Mouse (Mus musculus) liver, embryonic 15.5 days (tissue): ENCODE data around the gene C1qtnf6. TPM values are rescaled to one million over a fixed set of nuclear protein-coding genes. Genes with fewer than 3 reads are reported as not detected.

ENCODE experiments used
- ATAC-seq: fragments of 200-750 bp; cut with Nextera tagmentation; 2 replicates; pipeline ENCODE4 v1.8.0; 2017; ENCODE audit warnings: moderate number of reproducible peaks, mild to moderate bottlenecking, moderate library complexity; ENCODE audit not compliant: insufficient read depth
- H3K27ac ChIP-seq: fragments of 300-500 bp; sonication (generic); replicated peaks from 2 replicates; pipeline ENCODE4 v1.5.1; 2015; ENCODE audit warnings: mild to moderate bottlenecking, inconsistent platforms
- H3K27me3 ChIP-seq: fragments of 300-500 bp; sonication (generic); 2 replicates; pipeline ENCODE4 v1.6.1; 2015; ENCODE audit warnings: mild to moderate bottlenecking, inconsistent platforms
- H3K36me3 ChIP-seq: fragments of 300-500 bp; sonication (generic); replicated peaks from 2 replicates; pipeline ENCODE4 v1.6.1; 2015; ENCODE audit warnings: moderate library complexity, mild to moderate bottlenecking, inconsistent platforms
- H3K4me1 ChIP-seq: fragments of 300-500 bp; sonication (generic); replicated peaks from 2 replicates; pipeline ENCODE4 v1.6.1; 2015; ENCODE audit warnings: inconsistent platforms
- H3K4me2 ChIP-seq: fragments of 300-500 bp; sonication (generic); 2 replicates; pipeline ENCODE4 v1.6.1; 2015; ENCODE audit warnings: moderate library complexity, mild to moderate bottlenecking, inconsistent platforms
- H3K4me3 ChIP-seq: fragments of 300-500 bp; sonication (generic); replicated peaks from 2 replicates; pipeline ENCODE4 v1.5.1; 2015; ENCODE audit warnings: mild to moderate bottlenecking, inconsistent platforms
- H3K9ac ChIP-seq: fragments of 300-500 bp; sonication (generic); 2 replicates; pipeline ENCODE4 v1.6.1; 2015; ENCODE audit warnings: moderate library complexity, mild to moderate bottlenecking, inconsistent platforms
- H3K9me3 ChIP-seq: fragments of 300-500 bp; sonication (generic); replicated peaks from 2 replicates; pipeline ENCODE4 v1.6.1; 2016; ENCODE audit warnings: inconsistent platforms
- WGBS: fragments of 180-500 bp; shearing (Covaris S2); methylation state at CpG from one replicate; pipeline ENCODE4 v1.1.7; 2015; ENCODE audit warnings: mixed read lengths; ENCODE audit not compliant: insufficient replicate concordance; 5-methylcytosine and 5-hydroxymethylcytosine counted together
- polyA plus RNA-seq: library from polyadenylated mRNA; unstranded; fragments of >200 nt; fragmentation: Nextera tagmentation; extraction: Ambion mirVana; gene quantifications from 2 replicates; pipeline ENCODE4 v1.2.1, GENCODE M21; 2015

Gene C1qtnf6
- 3.8 and 4.4 TPM in 2 replicates for polyA plus RNA-seq

DNA sequence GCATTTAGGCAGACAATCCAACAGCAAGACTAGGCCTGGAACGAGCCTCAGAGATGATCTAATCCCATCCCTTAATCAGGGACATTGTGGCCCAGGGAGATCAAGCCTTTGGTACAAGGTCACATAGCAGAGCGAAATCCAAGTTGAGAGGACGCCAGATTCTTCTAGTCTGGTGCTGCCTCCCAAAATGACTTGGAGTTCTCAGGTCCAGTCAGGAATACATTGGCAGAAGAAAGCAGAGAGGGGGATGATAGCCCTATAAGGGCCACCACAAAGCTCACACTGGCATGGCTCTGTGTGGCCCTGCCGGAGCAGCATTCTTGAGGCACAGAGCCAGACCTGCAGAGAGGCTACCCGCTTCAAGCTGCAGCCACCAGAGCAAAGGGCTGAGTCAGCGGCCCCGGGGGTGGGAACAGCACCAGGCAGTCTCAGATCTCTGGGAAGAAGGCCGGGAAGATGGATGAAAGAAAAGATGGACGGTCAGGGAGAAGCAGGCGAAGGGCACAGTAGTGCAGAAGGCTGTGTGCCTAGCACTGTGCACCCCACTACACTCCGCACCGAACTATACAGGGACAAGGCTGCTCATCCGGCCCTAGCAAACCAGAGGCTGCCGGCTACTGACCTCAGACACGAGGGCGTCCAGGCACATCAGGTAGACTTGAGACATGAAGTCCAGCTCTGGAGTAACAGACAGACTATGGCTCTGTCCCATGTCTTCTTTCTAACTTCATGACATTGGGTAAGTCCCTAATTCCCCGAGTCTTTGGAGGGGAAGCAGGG lies at the start of gene C1qtnf6:
Gene C1qtnf6, minus strand, starts transcription at position 746 of the 780 bp plus-strand sequence.
- Histone ChIP-seq H3K4me3 (peak within 1 kb of the TSS; percentile 32), H3K27me3 (no peaks in the 10 kb centered on the region; the same call in 1 of the 2 replicates), H3K9ac (peak within 1 kb of the TSS; percentile 35; the same call in 1 of the 2 replicates), H3K9me3 (no peaks in the 10 kb centered on the region), H3K4me2 (peak within 1 kb of the TSS; percentile 56), H3K27ac (peak within 1 kb of the TSS; percentile 76), H3K4me1 (peaks cover 34% of the 10 kb centered on the region), H3K36me3 (no peaks in the 10 kb centered on the region)
- ATAC-seq: no peak
- WGBS: 62% methylated on average over 17 of the region's 17 CpGs

DNA sequence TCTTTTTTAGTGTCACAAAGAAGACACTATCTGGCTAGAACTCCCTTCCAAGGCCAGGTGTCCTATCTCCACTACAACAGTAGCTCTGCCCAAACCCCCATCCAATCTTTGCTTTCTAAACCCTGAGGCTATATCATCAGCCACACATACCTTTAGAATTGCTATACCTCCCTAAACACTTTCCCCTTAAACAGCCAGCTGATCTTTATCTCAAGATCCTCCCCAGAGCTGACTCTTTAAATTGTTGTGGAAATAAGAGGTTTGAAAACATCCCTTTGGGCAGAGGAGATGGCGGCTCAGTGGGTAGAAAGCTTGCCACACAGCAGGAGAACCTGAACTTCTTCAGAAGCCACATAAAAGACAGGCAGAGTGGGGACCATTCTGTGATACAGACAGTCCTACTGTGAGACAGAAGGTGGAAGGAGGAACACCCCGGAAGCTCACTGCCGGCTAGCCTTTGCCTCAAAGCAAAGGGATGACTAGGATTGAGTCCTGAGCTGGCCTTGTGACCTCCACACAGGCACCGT lies 45.1 kb upstream of the C1qtnf6 start:
- no peak overlapping the region for H3K27ac ChIP-seq
- 53% methylated on average over 4 of the region's 4 CpGs for WGBS
- H3K4me2 ChIP-seq: no peak overlapping the region
- no peak overlapping the region for H3K4me3 ChIP-seq
- no peak overlapping the region for H3K9ac ChIP-seq
- ATAC-seq: no peak
- H3K27me3 ChIP-seq: peaks cover 9% of the 10 kb centered on the region
- H3K36me3 ChIP-seq: no peaks in the 10 kb centered on the region
- H3K4me1 ChIP-seq: peaks cover 35% of the 10 kb centered on the region
- H3K9me3 ChIP-seq: no peaks in the 10 kb centered on the region

DNA sequence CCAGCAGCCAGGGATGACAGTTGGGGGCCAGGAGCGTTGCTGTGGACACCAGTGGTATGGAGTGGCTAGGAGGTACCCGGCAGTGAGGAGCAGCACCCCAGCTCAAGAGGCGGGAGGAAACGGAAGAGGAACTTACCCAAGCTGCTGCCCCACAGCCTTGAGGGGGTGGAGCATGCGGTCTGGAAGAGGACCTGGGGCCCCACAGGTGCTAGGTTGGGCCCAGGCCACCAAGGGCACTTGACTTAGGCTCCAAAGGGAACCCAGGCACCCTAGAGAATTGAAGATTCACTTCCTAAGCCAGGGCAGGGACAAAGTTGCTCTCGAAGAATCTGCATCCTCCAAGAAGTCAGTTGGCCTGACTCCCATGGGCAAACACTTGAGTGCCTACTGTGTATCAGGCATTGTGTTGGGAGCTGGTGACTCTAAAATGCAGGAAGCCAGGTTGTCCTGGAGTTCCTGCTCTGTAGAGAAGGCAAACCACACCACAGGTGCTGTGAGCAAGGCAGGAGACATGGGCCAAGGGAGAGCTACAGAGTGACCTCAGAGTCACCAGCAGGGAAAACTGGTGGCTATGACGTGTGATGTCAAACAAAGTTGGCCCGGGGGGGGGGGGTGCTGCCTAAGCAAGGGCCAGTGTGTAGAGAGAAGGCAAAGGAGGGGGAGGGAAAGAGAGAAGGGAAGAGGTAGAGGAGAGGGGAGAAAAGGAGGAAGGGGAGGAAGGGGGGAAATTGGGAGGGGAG lies 41.6 kb upstream of the C1qtnf6 start, which contains the start of gene Rac2:
Gene Rac2, minus strand, starts transcription at position 126 of the 740 bp plus-strand sequence.
- H3K27ac ChIP-seq: peak within 1 kb of the TSS; percentile 93
- H3K36me3 ChIP-seq: peaks cover 26% of the 10 kb centered on the region
- H3K27me3 ChIP-seq: no peaks in the 10 kb centered on the region
- H3K9me3 ChIP-seq: no peaks in the 10 kb centered on the region
- H3K9ac ChIP-seq: peak within 1 kb of the TSS; percentile 59
- peak within 1 kb of the TSS; percentile 69 for H3K4me2 ChIP-seq
- 13% methylated on average over 8 of the region's 8 CpGs for WGBS
- peaks cover 47% of the 10 kb centered on the region for H3K4me1 ChIP-seq
- peak within 1 kb of the TSS; percentile 60 for H3K4me3 ChIP-seq
- peak; percentile 55 for ATAC-seq

DNA sequence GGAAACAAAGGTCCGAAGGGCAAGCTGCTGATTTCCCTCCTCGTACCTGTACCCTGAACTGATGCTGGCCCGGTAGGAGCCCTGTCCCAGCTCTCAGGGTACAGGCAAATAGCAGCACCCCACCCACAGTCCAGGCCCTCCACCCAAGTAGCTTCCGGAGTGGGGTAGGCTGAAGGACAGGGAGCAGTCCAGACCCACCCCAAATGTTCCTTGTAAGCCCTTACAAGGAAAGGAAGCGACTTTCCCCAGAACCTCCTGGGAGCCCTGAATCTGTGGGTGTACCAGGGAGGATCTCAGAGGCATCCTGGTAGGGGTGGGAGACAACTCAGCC lies 41.0 kb upstream of the C1qtnf6 start:
- ATAC-seq: peak; percentile 69
- Histone ChIP-seq H3K27ac (peak overlapping the region; percentile 93), H3K27me3 (no peaks in the 10 kb centered on the region), H3K4me3 (peak overlapping the region; percentile 60), H3K36me3 (peaks cover 26% of the 10 kb centered on the region), H3K4me1 (peaks cover 53% of the 10 kb centered on the region), H3K4me2 (peak overlapping the region; percentile 69), H3K9me3 (no peaks in the 10 kb centered on the region), H3K9ac (peak overlapping the region; percentile 59)
- WGBS: 18% methylated on average over 5 of the region's 5 CpGs

DNA sequence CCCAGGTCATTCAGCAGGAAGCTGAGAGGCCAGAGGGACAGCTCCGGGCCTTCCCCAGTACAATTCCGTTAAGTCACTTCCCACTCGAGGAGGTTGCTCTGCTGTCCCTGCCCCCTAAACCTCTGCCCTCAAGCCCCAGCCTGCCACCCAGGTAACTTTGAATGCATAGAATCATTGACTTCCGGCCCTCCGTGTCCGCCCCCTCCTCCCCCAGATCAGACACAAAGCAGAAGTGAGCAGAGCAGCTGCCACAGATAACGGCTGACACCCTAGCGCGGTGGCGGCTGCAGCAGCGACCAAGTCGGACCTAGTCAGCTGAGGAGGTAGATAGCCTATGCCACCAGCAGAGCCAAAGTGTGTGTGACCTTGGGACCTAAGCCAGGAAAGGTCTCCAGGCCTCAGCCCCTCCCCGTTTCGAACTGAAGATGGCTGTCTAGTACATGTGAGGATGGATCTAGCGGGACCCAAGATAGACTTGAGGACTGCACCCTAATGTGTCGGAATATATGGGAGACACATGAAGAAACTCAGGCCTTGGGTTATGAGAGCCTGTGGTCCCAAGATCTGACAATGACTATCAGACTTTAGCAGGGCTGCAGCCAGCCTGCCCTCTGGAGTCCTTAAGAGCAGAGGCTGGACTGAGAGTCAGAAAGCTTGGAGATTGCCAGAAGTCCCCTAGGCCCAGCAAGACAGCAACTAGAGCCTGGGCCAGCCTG lies 40.5 kb upstream of the C1qtnf6 start:
- no peaks in the 10 kb centered on the region for H3K27me3 ChIP-seq
- peak; percentile 90 for ATAC-seq
- peaks cover 58% of the 10 kb centered on the region for H3K4me1 ChIP-seq
- no peaks in the 10 kb centered on the region for H3K9me3 ChIP-seq
- H3K27ac ChIP-seq: peak overlapping the region; percentile 93
- peaks cover 26% of the 10 kb centered on the region for H3K36me3 ChIP-seq
- H3K4me3 ChIP-seq: peak overlapping the region; percentile 60
- peak overlapping the region; percentile 59 for H3K9ac ChIP-seq
- peak overlapping the region; percentile 69 for H3K4me2 ChIP-seq
- 2% methylated on average over 16 of the region's 16 CpGs for WGBS

DNA sequence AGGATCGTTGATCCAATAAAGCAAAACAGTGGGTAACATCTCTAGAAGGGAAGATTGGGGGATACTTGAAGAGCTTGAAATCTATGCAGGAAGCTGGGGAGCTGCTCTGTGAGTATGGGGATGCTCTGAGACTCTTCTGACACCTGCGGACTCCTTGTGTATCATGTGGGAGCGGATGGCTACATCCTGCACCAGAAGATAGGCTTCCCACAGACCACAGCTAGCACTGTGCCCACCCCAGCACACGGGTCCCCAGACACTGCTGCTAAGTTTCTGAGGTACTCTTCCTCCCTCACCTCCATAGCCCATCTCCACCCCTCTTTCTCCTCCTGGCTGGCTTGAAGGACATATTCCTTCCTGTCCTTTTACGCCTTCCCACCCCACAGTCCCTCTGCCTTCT lies 39.0 kb upstream of the C1qtnf6 start:
- H3K36me3 ChIP-seq: peaks cover 28% of the 10 kb centered on the region
- H3K4me2 ChIP-seq: peak overlapping the region; percentile 69
- H3K4me3 ChIP-seq: peak overlapping the region; percentile 60
- no peak for ATAC-seq
- no peaks in the 10 kb centered on the region for H3K9me3 ChIP-seq
- no peaks in the 10 kb centered on the region for H3K27me3 ChIP-seq
- H3K4me1 ChIP-seq: peaks cover 72% of the 10 kb centered on the region
- no peak overlapping the region for H3K9ac ChIP-seq
- H3K27ac ChIP-seq: no peak overlapping the region
- 69% methylated on average over 5 of the region's 5 CpGs for WGBS

DNA sequence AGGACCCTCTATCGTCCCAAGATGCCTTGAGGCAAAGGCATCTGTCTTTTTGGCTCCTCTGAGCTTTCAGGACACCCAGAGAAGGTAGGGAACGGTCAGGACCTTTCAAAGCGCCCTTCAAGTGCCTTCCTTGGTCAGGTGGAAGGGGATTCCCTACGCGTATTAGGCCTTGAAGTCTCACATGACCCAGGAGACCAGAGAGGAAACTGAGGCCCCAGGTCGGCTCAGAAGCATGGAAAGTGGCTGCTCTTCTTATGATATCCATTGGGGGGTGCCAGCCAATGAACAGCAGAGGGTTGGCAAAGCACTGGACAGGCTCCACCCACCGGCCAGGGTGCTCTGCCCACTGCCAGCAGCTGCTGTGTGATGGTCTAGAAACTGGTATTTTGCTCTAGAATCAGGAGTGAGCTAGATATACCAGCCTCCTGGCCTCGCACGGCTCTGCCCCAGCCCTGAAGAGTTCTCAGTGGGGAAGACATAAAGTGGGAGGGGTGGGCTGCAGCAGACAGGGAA lies 36.4 kb upstream of the C1qtnf6 start:
- Histone ChIP-seq H3K4me1 (peaks cover 87% of the 10 kb centered on the region), H3K36me3 (peaks cover 32% of the 10 kb centered on the region), H3K4me2 (no peak overlapping the region), H3K27ac (no peak overlapping the region), H3K9ac (no peak overlapping the region), H3K9me3 (no peaks in the 10 kb centered on the region), H3K4me3 (no peak overlapping the region), H3K27me3 (no peaks in the 10 kb centered on the region)
- ATAC-seq: no peak
- 68% methylated on average over 9 of the region's 9 CpGs for WGBS

DNA sequence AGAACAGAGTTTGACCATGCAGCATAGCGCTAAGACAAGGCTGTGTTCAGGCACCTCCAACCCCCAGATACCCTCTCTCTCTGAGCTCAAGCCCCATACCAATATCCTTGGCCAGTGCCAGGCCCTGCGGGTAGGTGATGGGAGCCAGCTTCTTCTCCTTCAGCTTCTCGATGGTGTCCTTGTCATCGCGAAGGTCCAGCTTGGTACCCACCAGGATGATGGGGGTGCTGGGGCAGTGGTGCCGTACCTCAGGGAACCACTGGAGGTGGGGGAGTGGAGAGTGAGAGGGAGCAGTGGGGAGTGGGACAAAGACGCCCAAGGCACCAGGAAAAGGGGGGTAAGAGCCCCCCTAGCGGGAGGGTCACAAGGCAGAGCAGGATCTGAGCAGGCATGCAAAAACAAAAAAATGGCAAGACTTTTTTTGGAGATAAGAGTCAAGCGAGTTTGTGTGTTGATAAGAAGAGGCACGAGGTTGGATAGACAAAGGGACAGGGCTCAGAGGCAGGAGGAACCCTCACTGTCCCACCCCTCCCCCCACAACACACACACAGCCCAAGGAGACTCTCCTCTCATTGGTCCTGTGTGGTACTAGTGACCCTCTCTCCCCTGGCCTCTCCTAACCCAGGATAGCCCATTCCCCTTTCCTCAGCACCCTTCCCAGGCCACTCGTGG lies 33.7 kb upstream of the C1qtnf6 start:
- Histone ChIP-seq H3K4me3 (no peak overlapping the region; the same call in 1 of the 2 replicates), H3K4me2 (peak overlapping the region; percentile 53), H3K9me3 (no peaks in the 10 kb centered on the region), H3K27me3 (no peaks in the 10 kb centered on the region), H3K36me3 (peaks cover 36% of the 10 kb centered on the region), H3K9ac (0 out of 2 replicates have a peak overlapping the region, but pooled peaks have one; percentile 15), H3K27ac (peak overlapping the region; percentile 81), H3K4me1 (peaks cover 59% of the 10 kb centered on the region)
- ATAC-seq: peak; percentile 82
- 31% methylated on average over 11 of the region's 11 CpGs for WGBS

DNA sequence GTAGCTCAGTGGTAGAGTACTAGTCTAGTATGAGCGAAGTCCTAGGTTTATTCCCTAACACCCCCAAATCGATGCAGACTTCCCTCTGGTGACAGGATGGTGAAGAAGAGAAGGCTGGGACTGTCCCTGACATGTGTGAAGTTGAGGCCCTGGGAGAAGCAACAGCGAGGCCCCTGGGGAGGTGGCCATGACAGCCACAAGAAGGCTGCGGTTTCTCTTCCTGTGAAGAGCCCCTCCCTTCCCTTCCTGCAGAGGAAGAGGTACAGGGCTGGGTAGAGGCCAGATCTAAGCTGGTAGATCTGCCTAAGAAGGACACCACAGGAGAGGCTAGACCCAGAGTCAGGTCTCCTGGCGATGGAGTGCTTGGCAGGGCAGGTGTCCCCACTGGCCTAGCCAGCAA lies 32.7 kb upstream of the C1qtnf6 start:
- Histone ChIP-seq H3K27me3 (no peaks in the 10 kb centered on the region), H3K9me3 (no peaks in the 10 kb centered on the region), H3K4me2 (peak overlapping the region; percentile 53), H3K9ac (peak overlapping the region; percentile 35; the same call in 1 of the 2 replicates), H3K4me1 (peaks cover 50% of the 10 kb centered on the region), H3K27ac (peak overlapping the region; percentile 81), H3K36me3 (peaks cover 26% of the 10 kb centered on the region), H3K4me3 (no peak overlapping the region; the same call in 1 of the 2 replicates)
- peak; percentile 57 for ATAC-seq
- WGBS: 14% methylated on average over 5 of the region's 5 CpGs

DNA sequence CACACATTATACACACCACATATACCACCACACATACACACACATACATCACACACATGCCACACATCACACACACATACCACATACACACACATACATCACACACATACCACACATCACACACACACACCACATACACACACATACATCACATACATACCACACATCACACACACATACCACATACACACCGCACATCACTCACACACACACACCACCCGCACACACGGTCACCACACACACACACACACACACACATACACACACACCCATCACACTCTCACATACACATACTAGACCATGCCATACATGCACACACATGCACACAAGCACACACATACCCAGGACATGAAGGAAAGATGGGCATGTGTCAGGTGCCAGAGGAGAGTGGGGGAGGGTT lies 32.1 kb upstream of the C1qtnf6 start:
- H3K4me1 ChIP-seq: peaks cover 48% of the 10 kb centered on the region
- H3K9ac ChIP-seq: no peak overlapping the region
- no peak overlapping the region for H3K4me3 ChIP-seq
- no peaks in the 10 kb centered on the region for H3K9me3 ChIP-seq
- 96% methylated on average over 3 of the region's 3 CpGs for WGBS
- H3K4me2 ChIP-seq: peak overlapping the region; percentile 53
- H3K27ac ChIP-seq: no peak overlapping the region
- peaks cover 20% of the 10 kb centered on the region for H3K36me3 ChIP-seq
- no peaks in the 10 kb centered on the region for H3K27me3 ChIP-seq
- ATAC-seq: no peak
